Mouse (Mus musculus) monocyte, adult 5-6 weeks (primary cell): ENCODE measurements around the gene Pim1. TPM values are rescaled to one million over a fixed set of nuclear protein-coding genes. Genes with fewer than 3 reads are reported as not detected.
A peak's percentile ranks its signal among the peaks of the same experiment; 100 is the strongest.
"Not testable (repeated sequence)": the region's sequence is repeated elsewhere in the genome, so short reads cannot be mapped to it uniquely, and the experiment has no call there.

Source experiments
- ATAC-seq: fragments of 153-309, 156-312 bp; replicated peaks from 2 replicates; pipeline ENCODE4 v1.8.0; 2017; ENCODE audit warnings: mild to moderate bottlenecking; ENCODE audit not compliant: low TSS enrichment, insufficient number of reproducible peaks, severe bottlenecking, poor library complexity, low FRiP score
- total RNA-seq: library from RNA; stranded (forward); fragments of 200-1000, 200-491, 200-594 nt; gene quantifications from 3 replicates; pipeline ENCODE4 v1.2.3, GENCODE M21; 2017

Pim1 gene
- total RNA-seq, 1 experiment from 2014 or later: 1,062 TPM

- ATAC-seq: no peak
Measured at GRCm38 (mm10) chr17:29508927-29509608, 18.5 kb downstream of the Pim1 start.

GRCm38 (mm10) chr17:29510691-29511090, 20.1 kb downstream of the Pim1 start:
- peak; percentile 63 for ATAC-seq

- peak; percentile 75 for ATAC-seq
Measured at GRCm38 (mm10) chr17:29513044-29513730, 22.6 kb downstream of the Pim1 start.

- peak; percentile 54 for ATAC-seq
Measured at GRCm38 (mm10) chr17:29514435-29514834, 23.9 kb downstream of the Pim1 start.

- not testable (repeated sequence) for ATAC-seq
Measured at GRCm38 (mm10) chr17:29518665-29519064, 28.1 kb downstream of the Pim1 start.

GRCm38 (mm10) chr17:29519731-29520130, 29.2 kb downstream of the Pim1 start:
- no peak for ATAC-seq

GRCm38 (mm10) chr17:29525613-29526012, 35.1 kb downstream of the Pim1 start:
- ATAC-seq: no peak

- no peak for ATAC-seq
Measured at GRCm38 (mm10) chr17:29528568-29529187, 38.1 kb downstream of the Pim1 start.

- no peak for ATAC-seq
Measured at GRCm38 (mm10) chr17:29530508-29530907, 40.0 kb downstream of the Pim1 start.

- no peak; the same call in 1 of the 2 replicates for ATAC-seq
Measured at GRCm38 (mm10) chr17:29531278-29531677, 40.7 kb downstream of the Pim1 start.

- ATAC-seq: 0 out of 2 replicates have a peak, but pooled peaks have one; percentile 49
Measured at GRCm38 (mm10) chr17:29531757-29532384, 41.3 kb downstream of the Pim1 start.

GRCm38 (mm10) chr17:29533866-29534265, 43.3 kb downstream of the Pim1 start:
- no peak for ATAC-seq

GRCm38 (mm10) chr17:29540426-29540825, 49.9 kb downstream of the Pim1 start:
- ATAC-seq: no peak

- no peak for ATAC-seq
Measured at GRCm38 (mm10) chr17:29541419-29541818, 50.9 kb downstream of the Pim1 start.

GRCm38 (mm10) chr17:29542831-29543690, 52.5 kb downstream of the Pim1 start:
- ATAC-seq: no peak

GRCm38 (mm10) chr17:29544064-29544463, 53.5 kb downstream of the Pim1 start:
- ATAC-seq: no peak

- no peak for ATAC-seq
Measured at GRCm38 (mm10) chr17:29545241-29545640, 54.7 kb downstream of the Pim1 start.
